Mouse (Mus musculus) WW6 (cell line): ENCODE measurements around the gene Il16.

ENCODE experiments used
- DNase-seq: peaks from one replicate; pipeline ENCODE4 v3.0.0-alpha.2; 2013; ENCODE audit warnings: low read depth, low spot score

The Il16 gene

GRCm38 (mm10) chr7:83644761-83645160 lies 100.8 kb downstream of the Il16 start:
- DNase-seq: no peak

DNA sequence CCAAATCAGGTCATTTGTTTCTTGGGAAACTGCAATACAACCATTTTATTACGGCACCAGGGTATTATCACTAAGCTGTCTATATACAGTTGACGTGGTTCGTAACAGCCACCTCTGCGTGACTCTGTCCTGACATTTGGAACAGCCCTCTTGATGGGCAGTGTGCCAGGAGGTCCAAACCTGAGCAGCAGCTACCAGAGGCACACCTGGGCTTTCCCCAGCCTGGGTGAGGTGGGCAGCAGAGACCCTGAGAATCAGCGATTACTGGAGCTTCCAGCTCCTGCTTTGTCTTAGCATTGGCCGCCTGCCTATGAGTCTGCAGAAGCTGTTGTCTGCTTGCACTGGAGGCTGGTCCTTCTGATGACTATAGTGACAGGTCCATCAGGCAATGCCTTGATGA lies 101.9 kb downstream of the Il16 start:
- no peak for DNase-seq

DNA sequence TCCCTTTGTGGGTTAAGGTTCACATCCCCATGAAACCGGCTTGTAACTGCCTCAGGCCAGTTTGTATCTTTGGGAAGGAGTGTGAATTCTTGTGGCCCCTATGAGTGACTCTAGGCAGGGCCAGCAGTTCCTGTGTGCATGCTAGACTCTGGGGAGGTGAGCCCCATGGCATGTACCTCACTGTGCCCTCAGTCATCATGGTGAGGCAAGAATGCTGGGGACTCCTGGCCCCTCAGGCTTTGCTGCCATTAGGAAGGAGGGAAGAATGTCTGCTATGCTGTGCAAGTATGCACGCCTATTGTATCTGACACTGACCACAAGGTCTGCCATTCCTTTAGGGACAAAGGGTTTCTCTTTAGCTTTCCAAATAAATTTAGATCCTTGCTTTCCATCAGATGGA lies 104.4 kb downstream of the Il16 start:
- DNase-seq: no peak

- no peak for DNase-seq
Observed at GRCm38 (mm10) chr7:83640581-83640980, 104.9 kb downstream of the Il16 start.

- no peak for DNase-seq
Observed at GRCm38 (mm10) chr7:83639084-83639483, 106.4 kb downstream of the Il16 start.

GRCm38 (mm10) chr7:83637781-83638583 lies 107.5 kb downstream of the Il16 start:
- DNase-seq: no peak

DNA sequence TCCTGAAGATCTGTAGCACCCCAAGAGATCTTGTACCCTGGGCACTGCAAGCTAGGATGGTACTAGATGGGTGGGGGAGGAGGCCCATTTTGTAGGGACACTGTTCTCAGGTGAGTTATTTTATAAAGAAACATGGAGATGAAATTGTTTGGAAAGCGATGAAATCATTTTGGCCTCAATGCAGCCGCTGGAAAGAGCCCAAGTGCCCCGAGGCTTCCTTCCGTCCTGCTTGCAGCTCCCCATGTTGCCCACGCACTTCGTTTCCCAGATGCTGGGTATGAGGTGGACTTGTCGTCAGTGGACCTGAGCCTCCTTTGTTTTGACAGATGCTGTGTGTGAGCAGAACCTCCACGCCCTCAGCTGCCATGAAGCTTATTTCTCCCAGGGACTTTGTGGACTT lies 109.1 kb downstream of the Il16 start:
- DNase-seq: no peak

DNA sequence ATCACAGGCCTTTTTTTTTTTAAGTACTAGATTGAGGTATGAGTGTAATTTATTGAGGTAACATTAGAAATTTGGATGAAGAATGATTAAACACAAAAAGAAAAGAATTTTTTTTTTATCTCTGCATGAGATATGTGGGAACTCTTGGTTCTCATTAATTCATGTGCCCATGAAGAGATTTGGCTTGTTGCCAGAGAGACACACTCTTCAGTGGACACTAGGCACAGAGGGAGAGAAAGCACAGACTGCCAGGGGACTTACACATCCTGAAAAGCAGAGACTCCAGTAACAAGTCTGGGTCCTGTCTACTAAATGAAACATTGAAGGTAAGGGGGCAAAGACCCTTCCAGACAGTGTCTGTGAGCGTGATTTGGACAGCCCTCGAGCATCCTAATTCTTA lies 109.8 kb downstream of the Il16 start:
- DNase-seq: no peak

DNA sequence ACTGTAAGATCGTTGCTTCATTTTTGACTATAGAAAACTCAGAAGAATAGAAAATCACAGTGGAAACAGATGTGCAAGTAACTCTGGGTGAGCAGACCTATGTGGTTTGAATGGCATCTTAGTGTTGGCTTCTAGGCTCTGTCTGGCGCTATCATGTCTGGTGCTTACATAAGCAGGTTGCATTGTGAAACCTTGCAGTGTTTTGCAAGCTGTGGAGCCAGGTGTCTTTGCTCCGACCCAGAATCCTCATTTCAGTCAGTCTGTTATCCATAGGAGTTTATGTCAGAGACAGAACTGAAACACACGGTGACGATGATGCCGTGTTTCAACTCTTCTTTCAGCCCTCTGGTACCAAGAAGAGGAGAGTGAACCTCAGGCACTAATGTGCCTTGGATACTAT lies 111.7 kb downstream of the Il16 start:
- DNase-seq: no peak

DNA sequence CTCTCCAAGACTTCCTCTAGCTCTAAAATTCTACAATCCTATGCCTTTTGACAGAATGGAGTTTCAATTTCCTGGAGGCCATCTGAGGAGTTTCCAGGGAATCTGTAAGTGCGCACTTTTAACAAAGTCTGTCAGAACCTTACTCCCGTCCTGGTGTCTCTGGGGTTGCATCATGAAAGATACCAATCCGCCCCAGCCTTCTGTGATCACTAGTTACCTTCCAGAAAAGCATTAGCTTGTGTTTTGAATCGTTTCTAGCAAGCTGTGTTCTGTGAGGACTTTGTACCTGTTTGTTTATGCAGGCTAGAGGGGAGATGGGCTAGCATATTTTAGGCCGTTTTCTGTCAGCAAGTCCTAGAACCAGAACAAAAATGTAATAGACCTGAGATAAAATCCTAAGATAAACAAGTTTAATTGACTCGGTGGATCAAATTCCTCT lies 112.8 kb downstream of the Il16 start:
- DNase-seq: no peak

DNA sequence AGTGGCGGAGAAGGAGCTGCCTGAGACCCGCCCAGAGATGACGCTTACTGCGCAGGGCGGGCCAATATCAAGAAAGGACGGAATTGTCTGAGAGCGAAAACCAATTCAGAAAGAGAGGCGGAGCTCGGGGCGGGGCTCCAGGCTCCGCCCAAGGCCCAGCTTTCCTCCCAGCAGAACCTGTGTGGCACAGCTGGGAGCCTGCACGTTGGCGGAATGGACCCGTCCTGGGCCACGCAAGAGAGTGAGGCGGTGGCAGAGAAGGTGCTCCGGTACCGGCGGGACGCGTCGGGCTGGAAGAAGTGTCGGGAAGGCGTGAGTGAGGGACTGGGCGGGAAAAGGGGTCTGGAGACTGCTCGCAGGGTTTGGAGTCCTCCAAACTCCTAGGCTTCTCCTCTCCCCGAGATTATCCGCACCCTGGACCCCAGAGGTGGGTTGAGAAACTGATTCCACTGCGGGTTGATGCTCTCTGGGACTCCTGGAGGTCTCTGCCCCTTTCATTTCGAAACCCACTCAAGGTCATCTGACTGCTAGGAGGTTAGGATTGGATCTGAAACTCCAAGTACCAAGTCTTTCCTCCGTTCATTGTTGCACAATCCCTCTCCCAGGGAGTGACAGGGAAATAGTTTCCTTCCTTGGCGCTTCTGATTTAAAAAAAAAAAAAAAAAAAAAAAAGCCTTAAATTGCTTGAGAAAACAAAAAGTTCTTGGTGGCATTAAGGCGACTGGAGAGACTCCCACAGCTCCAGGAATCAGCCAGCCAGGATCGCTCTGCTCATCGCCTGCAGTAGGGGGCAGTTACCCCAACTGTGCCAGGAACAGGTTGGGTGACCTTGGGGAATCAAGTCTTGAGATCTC lies 113.5 kb downstream of the Il16 start, which contains the start of gene Stard5:
TSS of gene Stard5 (plus strand) at position 132 of the 854 bp plus-strand sequence.
- DNase-seq: peak; percentile 78

DNA sequence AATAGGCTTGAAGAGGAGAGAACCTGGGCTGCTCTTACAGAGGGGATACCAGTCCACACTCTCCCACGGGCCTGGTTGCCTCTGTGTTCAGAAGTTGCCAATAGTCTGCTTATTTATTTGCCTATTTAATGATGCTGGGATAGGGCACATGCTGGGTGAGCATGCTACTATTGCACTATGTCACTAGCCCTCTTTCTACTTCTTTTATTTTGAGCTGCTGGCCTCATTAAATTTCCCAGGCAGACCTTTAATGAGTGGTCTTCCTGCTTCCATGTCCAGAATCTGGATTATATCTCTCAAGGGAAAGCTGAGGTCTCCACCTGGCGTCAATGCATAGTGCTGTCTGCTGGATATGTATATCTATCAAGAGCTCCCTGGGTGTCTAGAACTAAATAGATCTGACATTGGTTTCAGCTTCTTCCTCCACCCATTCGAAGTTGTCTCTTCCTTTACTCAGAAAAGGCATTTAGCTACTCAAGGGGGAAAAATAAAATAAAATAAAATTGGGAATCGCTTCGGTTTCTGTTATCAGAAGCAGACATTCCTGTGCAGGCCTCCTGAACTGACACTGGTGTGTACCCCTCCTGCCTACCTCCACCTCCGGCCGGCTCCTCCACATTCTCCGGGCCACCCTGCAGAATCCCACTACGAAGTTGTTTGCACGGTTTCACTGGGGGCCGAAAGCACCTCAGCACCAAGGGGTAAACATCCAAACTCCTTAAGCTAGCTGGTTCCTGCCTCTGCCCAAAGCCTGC lies 114.3 kb downstream of the Il16 start:
- no peak for DNase-seq

GRCm38 (mm10) chr7:83627369-83627768 lies 118.2 kb downstream of the Il16 start:
- no peak for DNase-seq

DNA sequence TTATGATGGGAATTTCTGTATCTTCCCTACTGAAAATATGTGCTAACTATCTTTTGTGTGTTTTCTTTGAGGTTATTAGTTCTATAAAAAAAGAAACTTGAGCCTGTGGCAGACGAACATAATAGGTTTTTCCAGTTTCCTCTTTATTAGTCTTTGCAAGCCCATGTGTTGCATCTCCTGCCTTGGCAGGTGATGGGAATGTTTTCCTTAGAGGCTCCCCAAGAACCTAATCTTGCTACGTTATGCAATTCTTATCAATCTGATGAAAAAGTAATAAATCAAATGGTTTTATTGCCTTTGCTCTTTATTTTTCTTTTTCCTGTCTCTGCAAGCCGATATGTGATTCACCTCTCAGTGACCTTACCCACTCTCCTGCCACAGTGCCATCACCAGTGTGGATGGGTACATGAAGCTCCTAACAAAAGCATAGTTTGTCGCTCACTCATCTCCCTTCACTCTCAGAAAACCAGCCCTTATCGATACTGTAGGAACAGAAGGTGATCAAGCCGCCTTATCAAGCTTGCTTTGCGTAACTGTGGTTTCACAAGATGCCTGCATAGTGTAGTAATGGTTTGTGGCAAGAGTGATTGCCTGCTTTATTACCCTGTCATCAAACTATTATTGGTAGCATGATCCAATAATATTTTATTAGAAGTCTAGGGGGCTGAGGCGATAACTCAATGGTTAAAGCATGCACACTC lies 118.8 kb downstream of the Il16 start:
- no peak for DNase-seq

- DNase-seq: no peak
Observed at GRCm38 (mm10) chr7:83624065-83624464, 121.5 kb downstream of the Il16 start.

GRCm38 (mm10) chr7:83622582-83622981 lies 122.9 kb downstream of the Il16 start:
- DNase-seq: no peak

DNA sequence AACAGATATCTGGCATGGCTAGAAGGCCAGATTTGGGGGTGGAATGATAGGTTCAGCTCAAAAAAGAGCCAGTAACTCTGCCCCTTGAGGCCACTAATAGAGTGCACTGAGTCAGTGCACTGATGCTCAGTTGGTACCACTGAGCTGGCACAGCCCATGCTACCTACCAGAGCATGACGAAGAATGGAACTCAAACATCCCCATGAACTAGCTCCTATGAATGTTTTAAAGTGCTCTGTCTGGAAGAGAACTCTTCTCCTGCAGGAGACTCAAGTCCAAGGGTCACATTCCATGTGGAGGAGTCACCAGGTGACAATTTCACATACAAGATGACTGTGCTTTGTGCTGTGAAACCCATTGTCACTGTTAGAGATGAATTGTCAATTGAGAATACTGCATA lies 126.8 kb downstream of the Il16 start:
- DNase-seq: no peak

GRCm38 (mm10) chr7:83616268-83616667 lies 129.3 kb downstream of the Il16 start:
- DNase-seq: no peak

DNA sequence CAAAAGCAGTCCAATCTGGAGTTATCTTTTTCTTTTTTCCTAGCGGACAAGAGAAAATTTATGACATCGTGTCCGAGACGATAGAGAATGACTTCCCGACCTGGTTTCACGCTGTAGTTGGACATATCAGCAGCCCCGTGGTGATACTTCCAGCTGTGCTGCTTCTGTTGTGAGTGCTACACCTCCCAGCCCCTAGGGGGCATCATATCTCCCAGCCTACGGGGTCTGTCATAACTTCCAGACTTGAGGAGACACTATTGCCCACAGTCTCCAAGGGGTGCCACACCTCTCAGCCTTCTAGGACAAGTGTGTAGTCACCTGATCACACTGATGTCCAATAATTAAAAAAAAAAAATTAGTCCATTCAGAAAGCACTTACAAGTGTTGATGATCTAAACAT lies 129.7 kb downstream of the Il16 start:
- no peak for DNase-seq

DNA sequence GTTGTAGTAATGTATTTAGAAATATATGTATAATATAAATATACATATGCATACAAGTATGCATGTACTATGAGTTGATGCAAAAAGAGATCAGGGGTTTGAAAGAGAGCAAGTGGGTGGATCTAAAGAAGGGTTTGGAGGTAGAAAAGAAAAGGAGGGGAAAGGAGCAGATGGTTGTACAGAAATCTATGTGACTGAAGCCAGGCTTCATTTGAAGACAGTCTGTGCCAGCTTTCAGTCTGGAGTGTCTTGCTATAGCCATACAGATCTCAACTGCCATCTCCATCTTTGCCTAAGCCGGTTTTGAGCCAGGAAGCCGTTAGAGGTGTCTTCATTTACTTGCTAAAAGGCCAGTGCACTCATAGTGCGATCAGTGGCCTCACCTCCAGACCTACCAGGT lies 130.3 kb downstream of the Il16 start:
- no peak for DNase-seq

- no peak for DNase-seq
Observed at GRCm38 (mm10) chr7:83611886-83612285, 133.6 kb downstream of the Il16 start.
